Mouse (Mus musculus) thymus, postnatal 0 days (tissue): Measurements from ENCODE around the gene Alyref. TPM values are rescaled to one million over a fixed set of nuclear protein-coding genes. Genes with fewer than 3 reads are reported as not detected.

Experiments used
- DNase-seq: peaks from one replicate; pipeline ENCODE4 v3.0.0-alpha.2; 2015; ENCODE audit warnings: low spot score
- microRNA-seq: library from miRNA; unstranded; fragments of <30 nt; microRNA quantifications from one replicate; pipeline ENCODE4, GENCODE M21; 2016; ENCODE audit warnings: borderline number of aligned reads
- polyA plus RNA-seq: library from polyadenylated mRNA; unstranded; fragments of >200 nt; fragmentation: Nextera tagmentation; extraction: Ambion mirVana; gene quantifications from 2 replicates; pipeline ENCODE4 v1.2.1, GENCODE M21; 2015

The Alyref gene
- polyA plus RNA-seq, 1 experiment from 2014 or later = 587 TPM

GRCm38 (mm10) chr11:120548214-120548613, 50.0 kb downstream of the Alyref start:
- DNase-seq = no peak

GRCm38 (mm10) chr11:120547469-120547868, 50.7 kb downstream of the Alyref start:
- peak; percentile 40 for DNase-seq

- DNase-seq = no peak
Measured at GRCm38 (mm10) chr11:120545964-120546363, 52.2 kb downstream of the Alyref start.

GRCm38 (mm10) chr11:120542376-120542775, 55.8 kb downstream of the Alyref start:
- no peak for DNase-seq

Small RNA genes within 50 kb of the gene (microRNA-seq; reads per million reads assigned to microRNA genes)
- gene Mir6936 = 6.7 reads per million, percentile 11 among the genes with 10 or more reads in this experiment

Other genes starting within 250 kb of the Alyref start
- gene Actg1, start 249.8 kb downstream of the Alyref start, polyA plus RNA-seq = 1,815 and 1,857 TPM in 2 replicates
- gene Fscn2, start 236.8 kb downstream of the Alyref start, polyA plus RNA-seq = 0.46 and 0.59 TPM in 2 replicates
- gene Faap100, start 219.6 kb downstream of the Alyref start, polyA plus RNA-seq = 12.8 and 15.9 TPM in 2 replicates
- 24.8 and 29.3 TPM in 2 replicates for gene Nploc4, start 160.7 kb downstream of the Alyref start, polyA plus RNA-seq
- gene Tspan10, start 155.7 kb downstream of the Alyref start, polyA plus RNA-seq = 1.2 TPM in 2 replicates
- 0.14 TPM in 1 of 2 replicates, not detected in the other for gene Pde6g, start 144.9 kb downstream of the Alyref start, polyA plus RNA-seq
- gene Oxld1, start 140.3 kb downstream of the Alyref start, polyA plus RNA-seq = 15.5 and 18.5 TPM in 2 replicates
- 30.0 and 33.3 TPM in 2 replicates for gene Ccdc137, start 140.2 kb downstream of the Alyref start, polyA plus RNA-seq
- gene Arl16, start 130.8 kb downstream of the Alyref start, polyA plus RNA-seq = 34.7 and 36.6 TPM in 2 replicates
- gene Mrpl12, start 113.8 kb downstream of the Alyref start, polyA plus RNA-seq = 133 and 148 TPM in 2 replicates
- 28.6 and 29.4 TPM in 2 replicates for gene Slc25a10, start 106.5 kb downstream of the Alyref start, polyA plus RNA-seq
- 0.14 and 0.18 TPM in 2 replicates for gene Gcgr, start 67.7 kb downstream of the Alyref start, polyA plus RNA-seq
- gene Mcrip1, start 48.6 kb downstream of the Alyref start, polyA plus RNA-seq = 179 and 196 TPM in 2 replicates
- 13.7 and 17.1 TPM in 2 replicates for gene Ppp1r27, start 47.2 kb downstream of the Alyref start, polyA plus RNA-seq
- gene P4hb, start 25.1 kb downstream of the Alyref start, polyA plus RNA-seq = 254 and 290 TPM in 2 replicates
- 553 and 615 TPM in 2 replicates for gene Arhgdia, start 16.7 kb downstream of the Alyref start, polyA plus RNA-seq
- gene Anapc11, start 56 bp upstream of the Alyref start, polyA plus RNA-seq = 158 and 179 TPM in 2 replicates
- gene Npb, start 10.1 kb upstream of the Alyref start, polyA plus RNA-seq = 1.6 and 2.1 TPM in 2 replicates
- 113 and 114 TPM in 2 replicates for gene Pcyt2, start 19.6 kb upstream of the Alyref start, polyA plus RNA-seq
- 100 and 108 TPM in 2 replicates for gene Sirt7, start 26.9 kb upstream of the Alyref start, polyA plus RNA-seq
- 16.5 and 18.7 TPM in 2 replicates for gene Mafg, start 35.2 kb upstream of the Alyref start, polyA plus RNA-seq
- gene Pycr1, start 45.4 kb upstream of the Alyref start, polyA plus RNA-seq = 1.7 and 2.9 TPM in 2 replicates
- 0.56 and 0.86 TPM in 2 replicates for gene Myadml2, start 49.8 kb upstream of the Alyref start, polyA plus RNA-seq
- 0.18 TPM in 1 of 2 replicates, not detected in the other for gene Notum, start 62.8 kb upstream of the Alyref start, polyA plus RNA-seq
- gene Aspscr1, start 74.6 kb upstream of the Alyref start, polyA plus RNA-seq = 116 and 120 TPM in 2 replicates
- 191 and 212 TPM in 2 replicates for gene Cenpx, start 115.4 kb upstream of the Alyref start, polyA plus RNA-seq
- gene Lrrc45, start 115.6 kb upstream of the Alyref start, polyA plus RNA-seq = 32.6 and 33.5 TPM in 2 replicates
- 16.6 and 17.4 TPM in 2 replicates for gene Rac3, start 123.1 kb upstream of the Alyref start, polyA plus RNA-seq
- 78.7 and 80.4 TPM in 2 replicates for gene Dcxr, start 128.9 kb upstream of the Alyref start, polyA plus RNA-seq
- gene Cbr2, start 133.7 kb upstream of the Alyref start, polyA plus RNA-seq = 179 and 229 TPM in 2 replicates
- gene Hmga1b, start 164.4 kb upstream of the Alyref start, polyA plus RNA-seq = 9.7 and 11.5 TPM in 2 replicates
- 23.7 and 30.1 TPM in 2 replicates for gene Rfng, start 185.8 kb upstream of the Alyref start, polyA plus RNA-seq
- gene Gps1, start 185.9 kb upstream of the Alyref start, polyA plus RNA-seq = 130 and 134 TPM in 2 replicates
- 87.0 and 92.2 TPM in 2 replicates for gene Dus1l, start 198.0 kb upstream of the Alyref start, polyA plus RNA-seq
- 22.3 and 25.3 TPM in 2 replicates for gene Fasn, start 226.2 kb upstream of the Alyref start, polyA plus RNA-seq